Mouse (Mus musculus) regulatory T cell (primary cell): Measurements from ENCODE around the gene Cdk14.

ENCODE experiments used
- in situ Hi-C: fragments of 300-600 bp; cut with MboI, MseI; formaldehyde crosslinking; loops from one replicate; pipeline ENCODE4 v1.15.1; 2025; ENCODE audit warnings: high pct_unique_total_duplicates

Gene Cdk14

GRCm38 (mm10) chr5:4755326-4755725, 664.8 kb downstream of the Cdk14 start:
- in situ Hi-C loops = no loop called here

- in situ Hi-C loops = no loop called here
Observed at GRCm38 (mm10) chr5:4754701-4755281, 665.3 kb downstream of the Cdk14 start.
